Mouse (Mus musculus) T-cell, adult 2 months (primary cell): ENCODE results near the gene Kidins220.
A peak's percentile ranks its signal among the peaks of the same experiment; 100 is the strongest.

Source experiments
- DNase-seq: peaks from one replicate; pipeline ENCODE4 v3.0.0; 2022; ENCODE audit warnings: low spot score

Gene Kidins220

DNA sequence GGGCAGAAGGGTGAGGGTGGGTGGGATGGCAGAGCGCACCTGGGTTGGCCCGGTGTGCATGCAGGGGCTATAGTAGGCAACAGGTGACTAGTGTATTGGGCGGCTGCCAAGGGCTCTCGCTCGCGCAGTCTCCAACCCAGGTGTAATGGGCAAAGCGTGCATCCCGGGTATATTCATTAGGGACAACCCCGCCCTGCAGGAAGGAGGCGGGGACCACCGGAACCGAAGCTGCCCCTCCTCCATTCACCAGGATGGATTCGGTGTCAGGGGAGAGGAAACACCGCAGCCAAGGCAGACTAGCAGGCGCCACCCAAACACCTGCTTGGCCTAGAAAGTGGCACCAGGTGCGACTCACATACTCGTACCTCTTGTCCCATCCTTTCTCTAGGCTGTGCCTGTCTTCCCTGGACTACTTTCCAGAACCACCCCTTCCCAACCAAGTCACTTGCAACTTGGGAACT, 118.1 kb downstream of the Kidins220 start:
- peak; percentile 43 for DNase-seq

DNA sequence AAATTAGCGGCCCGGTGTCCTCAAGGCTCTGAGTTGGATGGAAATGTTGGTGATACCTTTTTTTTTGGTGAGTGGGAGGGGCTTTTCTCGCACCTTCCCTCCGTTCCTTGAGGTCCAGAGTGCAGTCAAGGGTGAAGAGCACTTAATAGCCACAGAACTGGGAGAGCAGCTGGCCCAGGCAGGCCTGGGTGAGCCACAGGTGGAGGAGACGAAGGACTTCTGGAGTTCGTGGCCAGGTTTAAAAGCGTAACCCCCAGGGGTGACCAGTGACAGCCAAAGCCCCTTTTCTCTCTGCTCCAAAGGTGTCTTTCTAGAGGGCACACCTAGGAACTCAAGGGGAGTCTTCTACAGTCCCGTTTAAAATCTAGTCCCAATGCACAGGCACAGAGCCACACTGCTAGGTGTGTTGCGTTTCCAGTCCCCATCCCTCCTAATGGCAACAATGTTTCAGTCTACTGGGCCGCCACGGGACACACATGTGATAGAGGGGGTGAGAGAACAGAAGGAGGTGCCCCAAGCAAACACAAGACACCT, 118.6 kb downstream of the Kidins220 start:
- peak; percentile 9 for DNase-seq

DNA sequence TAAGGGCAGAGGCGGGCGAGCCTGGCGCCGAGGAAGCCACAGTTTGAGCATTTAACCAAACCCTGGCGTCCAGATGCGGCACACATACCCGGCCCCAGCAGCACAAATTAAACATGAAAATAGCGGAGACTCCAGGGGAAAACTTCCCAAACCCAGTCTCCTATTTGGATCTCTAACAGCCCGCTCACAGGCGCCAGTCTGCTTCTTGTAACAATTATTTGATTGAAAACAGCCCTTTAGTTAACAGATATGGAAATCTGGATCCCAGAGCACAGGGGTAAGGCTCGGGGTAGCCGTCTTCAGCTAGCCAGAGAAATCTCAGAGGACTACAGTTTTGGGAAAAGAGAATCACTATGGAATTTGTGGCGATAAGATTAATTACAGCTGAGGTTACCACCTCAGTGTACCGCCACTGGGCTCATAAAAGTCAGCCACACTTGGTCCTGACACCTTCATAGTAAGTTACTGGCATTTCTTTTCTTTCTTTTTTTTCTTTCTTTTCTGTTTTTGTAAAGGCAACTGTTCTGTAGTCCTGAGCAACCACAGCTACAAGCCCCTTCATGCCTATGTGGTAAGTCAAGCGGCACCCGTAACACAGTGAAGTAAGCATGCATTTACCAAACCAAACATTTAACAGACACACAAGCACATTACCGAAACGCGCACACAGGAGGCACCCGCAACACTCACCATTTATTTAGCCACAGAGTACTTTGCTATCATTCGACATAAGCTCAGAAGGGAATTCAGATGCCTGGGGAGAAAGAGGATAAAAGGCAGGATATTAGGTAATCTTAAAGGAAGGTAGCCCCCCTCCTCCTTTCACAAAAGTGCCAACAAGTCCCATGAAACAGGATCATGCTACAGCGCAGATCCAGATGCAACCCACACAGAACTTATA, 120.1 kb downstream of the Kidins220 start:
- DNase-seq = peak; percentile 43

DNA sequence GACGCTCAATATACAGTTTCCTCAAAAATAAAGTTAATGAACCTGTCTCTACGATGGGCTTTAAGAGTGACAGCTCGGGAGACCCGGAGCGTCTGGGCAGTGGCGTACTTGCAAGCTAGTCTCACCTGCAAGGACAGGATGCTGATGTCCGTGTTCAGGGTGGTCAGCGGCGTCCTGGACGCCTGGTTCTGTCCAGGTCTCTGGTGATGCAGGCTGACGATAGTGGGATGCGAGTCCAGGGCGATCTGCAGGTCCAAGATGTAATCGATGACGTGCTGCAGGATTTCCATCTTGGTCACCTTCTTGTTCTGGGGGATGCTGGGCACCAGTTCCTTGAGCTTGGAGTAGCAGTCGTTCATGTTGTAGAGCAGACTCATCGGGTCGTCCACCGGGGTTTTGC, 120.8 kb downstream of the Kidins220 start:
- DNase-seq = peak; percentile 5

DNA sequence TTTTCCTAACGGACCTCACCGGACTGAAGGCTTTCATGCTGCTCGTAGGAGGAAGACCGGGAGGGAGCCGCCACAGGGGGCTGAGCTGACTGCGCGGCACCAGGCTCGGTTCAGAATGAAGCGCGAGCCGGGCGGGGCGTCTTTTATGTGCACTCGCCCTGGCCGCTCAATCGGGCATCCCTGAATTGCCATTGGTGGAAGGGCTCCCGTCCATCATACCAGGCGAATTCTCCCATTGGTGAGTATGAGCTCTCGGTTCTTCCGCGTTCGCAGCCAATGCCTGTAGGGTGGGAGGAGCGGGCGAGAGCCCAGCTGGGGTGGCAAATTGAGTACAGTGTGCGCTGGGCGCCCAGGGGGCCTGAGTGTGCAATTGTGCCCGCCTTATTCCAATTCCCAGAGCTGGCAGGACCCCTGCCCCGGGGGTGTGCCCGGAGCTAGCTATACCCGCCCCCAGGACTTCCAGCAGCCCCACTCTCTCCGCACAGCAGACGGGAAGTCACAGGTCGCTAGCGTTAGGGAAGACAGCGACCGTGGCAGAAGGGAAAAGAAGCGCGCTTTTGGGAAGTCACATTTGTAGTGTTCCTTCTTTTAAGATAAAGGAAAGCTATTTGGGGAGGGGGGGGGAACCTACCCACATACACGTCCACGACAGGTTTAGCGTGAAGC, 121.4 kb downstream of the Kidins220 start:
- peak; percentile 95 for DNase-seq

DNA sequence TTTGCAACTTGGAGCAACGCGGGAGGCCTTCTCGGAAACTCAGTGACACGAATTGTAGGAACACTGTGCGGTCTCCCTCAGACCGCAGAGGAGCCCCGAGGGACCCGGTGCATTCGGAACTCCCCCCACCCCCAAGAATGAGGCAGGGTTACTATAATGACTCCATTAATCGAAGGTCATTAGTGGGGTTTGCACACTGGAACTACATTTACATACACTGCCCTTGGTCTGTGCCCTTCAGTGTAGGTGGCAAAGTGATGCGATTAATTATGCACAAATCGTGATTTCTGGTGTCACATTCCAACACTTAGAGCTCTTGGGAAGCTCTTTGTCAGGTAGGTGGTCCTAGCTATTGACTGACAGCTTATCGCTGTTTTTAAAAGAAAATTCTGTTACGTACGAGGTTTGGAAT, 121.9 kb downstream of the Kidins220 start:
- DNase-seq = no peak

DNA sequence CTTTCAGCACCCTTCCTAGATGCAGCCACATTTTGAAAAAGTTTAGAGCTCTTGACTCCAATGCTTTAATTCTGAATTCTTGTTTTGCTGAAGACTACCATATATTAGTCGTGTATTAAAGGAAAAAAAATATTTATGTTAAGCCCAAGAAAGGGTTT, 122.2 kb downstream of the Kidins220 start, which contains the start of gene Id2:
TSS of gene Id2 (minus strand) at position 89 of the 158 bp plus-strand sequence.
- DNase-seq = no peak

DNA sequence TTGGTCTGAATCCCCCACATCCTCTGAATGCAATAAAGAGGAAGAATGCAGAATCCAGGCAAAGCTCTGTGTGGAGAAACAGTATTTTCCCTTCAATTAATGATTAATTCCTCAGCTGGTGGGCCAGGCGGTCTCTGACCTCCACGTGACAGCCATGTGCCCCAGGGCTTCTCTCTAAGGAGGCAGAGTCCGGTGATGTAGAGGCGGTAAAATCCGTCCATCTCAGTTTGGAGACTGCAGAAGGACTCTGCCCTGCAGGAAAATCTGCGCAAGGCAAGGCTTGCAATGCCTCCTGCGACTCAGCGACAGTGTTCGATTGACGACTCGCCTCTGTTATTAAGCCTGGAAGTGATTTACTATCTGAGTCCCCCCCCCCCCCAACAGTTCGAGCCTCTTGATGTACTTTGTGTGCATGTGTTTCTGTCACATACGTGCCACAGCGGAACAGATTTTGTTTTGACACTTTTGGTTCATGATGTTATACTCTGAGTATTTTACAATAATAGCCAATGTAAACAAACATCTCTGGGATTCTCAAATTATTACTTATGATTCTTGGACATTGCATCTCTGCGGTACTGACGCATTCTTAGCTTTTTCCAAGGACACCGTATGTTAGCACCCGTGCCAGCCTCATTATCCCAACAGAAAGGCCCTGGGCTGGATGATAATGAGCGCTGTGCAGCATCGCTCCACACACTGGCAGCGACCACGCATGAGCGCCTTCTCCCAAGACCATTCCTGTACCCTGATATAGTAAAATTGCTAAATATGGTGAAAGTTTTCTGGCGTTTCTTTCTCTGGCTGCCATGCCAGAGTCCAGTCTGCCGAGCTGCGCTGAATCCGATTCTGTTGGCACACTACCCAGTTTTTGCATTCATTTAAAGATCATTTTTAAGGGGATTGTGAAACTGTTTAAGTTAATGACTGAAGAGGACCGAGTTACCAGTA, 122.8 kb downstream of the Kidins220 start:
- no peak for DNase-seq

DNA sequence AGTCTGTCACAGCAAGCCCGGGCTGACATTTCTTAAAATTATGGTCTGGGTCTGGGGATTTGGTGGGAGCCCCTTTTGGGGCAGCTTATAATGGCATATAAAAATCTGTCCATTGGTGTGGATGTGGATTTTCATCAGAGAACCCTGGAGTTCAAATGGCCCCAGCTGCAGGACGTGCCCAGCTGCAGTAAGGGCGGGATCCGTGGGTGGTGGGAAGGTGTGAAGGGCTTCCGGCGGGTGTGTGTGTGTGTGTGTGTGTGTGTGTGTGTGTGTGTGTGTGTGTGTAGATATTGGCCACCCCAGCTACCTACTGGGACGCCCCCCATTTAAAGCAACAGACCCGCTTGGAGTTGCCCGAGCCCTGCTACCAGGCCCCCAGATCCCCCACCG, 123.4 kb downstream of the Kidins220 start:
- DNase-seq = peak; percentile 58

DNA sequence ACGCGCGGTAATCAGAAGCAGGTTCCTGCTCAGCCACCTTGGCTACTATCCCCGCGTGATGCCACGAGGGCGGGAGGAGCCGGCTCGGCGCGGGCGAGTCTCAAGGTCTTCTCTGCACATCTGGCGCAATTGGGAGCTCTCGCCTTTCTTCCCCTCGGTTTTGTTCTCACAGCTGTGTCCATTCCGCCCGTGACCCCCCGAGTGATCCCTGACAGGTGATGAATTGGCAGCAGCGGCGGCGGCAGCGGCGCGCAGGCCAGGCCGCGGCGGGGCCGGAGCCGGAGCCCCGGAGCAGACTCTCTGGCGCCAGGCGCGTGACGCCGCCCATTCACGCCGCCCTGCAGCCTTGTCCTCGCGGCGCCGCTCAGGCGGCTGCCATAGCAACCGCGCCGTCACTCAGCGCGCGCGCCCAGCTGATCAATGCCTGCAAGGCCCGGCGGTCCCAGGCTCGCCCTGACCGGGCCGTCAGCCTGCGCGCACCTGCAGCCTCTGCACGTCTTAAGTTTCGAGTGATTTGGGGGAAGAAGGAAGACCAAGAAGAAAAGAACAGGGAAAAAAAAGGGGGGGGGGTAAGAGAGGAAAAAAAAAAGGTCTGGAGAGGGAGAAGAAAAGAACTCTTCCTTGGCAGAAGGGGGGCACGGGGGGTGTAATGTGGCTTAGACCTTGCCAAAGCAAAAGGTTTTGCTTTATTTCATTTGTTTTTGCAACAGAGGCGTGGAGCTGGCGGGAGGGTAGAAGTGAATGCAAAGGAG, 124.0 kb downstream of the Kidins220 start:
- peak; percentile 74 for DNase-seq

DNA sequence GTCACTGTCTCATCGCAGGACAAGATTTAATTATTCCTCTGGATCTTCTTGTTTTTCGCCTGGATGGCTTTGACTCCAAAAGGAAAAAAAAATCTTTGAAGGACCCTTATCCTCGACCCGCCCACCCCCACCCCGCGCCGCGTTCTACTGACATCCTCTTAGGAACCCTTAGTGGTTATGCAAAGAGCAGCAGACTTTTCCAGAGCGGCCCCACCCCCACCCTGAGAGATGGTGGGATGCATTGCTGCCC, 124.5 kb downstream of the Kidins220 start:
- no peak for DNase-seq

DNA sequence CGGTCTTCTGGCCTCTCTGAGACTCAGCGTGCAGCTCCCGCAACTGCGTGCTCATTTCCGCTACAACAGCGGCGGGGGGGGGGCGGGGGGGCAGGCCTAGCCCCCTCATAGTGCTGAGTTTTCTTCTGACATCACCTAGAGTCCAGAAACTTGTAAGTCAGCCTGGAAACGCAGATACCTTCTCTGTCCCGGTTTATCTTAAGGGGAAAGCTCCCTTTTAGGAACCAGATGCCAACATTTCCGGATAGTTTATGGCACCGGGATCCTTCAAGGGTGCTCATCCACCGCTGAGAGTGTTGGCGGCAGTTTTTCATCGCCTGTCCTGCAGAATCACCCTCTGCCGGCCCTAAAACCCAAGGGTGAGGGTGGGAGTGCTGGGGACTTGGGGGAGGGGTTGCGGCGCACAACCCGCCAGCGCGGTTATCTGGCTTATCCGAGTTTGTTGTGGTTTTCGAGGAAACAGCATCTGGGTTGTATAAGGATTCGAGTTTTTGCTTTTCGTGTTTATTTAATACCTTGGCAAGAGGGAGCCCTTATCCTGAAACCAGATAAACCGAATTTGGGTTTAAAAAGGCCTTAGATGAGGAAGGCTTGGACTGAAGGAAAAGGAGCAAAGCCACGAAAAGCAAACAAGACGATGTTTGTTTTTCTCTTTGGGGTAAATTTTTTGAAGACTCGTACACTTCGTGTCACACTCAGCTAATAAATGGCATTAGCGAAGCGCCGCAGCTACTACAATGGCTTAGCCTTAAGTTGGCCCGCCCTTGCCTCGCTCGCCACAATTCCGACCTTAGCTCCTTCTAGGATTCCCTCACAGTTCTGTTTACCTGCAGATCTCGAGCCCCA, 125.1 kb downstream of the Kidins220 start:
- DNase-seq = peak; percentile 8

DNA sequence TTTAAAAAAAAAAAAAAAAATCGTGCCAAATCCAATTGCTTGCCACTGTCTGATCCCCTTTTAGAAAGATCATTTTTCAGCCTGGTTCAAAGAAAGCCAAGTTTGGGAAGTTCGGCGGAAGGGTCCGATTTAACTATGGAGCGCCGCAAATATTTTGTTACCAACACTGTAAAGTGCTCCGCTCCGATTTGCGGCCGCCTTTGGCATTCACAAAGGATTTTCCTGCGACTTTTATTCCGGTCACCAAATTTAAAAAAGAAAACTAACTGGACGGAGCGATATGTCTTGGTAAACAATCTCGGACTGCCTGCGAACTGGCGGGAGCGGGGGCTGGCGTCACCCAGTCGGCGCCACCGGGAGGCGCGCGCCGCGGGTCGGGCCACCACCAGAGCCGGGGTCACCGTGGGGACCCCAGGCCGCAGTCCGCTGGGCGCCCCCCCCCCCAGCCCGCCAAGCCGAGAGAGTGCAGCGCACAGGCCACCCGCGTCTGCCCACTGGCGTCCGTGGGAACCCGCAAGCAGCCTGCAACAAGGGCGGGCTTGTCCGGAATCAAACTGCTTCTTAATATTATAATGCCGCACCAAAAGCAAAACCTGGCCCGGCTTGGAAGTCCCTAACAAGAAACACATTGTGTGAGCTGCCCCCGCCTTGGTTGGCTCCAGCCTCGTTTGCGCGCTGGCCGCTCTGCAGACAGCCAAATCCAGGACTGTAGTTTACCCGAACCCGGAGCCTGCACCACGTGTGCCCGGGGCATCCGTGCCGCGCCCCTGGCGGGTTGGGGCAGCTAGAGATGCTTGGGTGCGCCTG, 125.9 kb downstream of the Kidins220 start:
- peak; percentile 13 for DNase-seq

DNA sequence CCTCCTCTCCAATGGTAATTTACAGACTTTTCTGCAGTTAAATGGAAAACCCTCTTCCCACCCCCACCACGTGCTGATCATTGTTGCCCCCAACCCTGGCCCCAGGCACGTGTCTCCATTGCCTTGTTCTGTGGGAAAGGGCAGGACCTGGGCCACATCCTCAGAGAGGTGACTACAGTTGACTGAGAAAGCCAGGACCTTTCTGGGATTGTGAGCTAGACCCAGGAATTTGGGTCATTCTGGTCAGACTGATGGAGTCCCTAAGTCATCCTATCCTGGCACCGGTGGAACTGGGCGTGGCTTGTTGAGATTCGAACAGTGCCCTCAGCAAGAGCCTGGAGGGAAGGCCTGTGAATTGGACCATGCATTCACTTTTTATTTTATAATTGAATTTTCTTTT, 126.7 kb downstream of the Kidins220 start:
- no peak for DNase-seq

DNA sequence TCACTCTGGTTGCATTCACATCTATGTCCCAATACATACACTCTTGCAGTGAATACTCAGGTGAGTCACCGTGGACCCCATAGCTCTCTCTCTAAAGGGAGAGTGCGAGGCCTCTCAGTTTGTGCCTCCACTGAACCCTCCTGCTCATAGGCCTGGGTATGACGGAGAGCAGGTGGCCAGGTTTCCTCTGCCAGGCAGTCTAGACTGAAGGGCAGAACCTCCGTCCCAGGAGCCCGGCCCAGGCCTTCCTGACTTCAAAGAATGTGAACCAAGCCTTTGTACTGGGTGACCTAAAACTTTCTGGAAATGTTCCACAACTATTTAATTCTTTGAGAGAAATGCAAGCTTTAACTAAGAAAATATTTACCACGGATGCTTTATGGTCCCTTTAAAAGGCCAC, 129.2 kb downstream of the Kidins220 start:
- no peak for DNase-seq

DNA sequence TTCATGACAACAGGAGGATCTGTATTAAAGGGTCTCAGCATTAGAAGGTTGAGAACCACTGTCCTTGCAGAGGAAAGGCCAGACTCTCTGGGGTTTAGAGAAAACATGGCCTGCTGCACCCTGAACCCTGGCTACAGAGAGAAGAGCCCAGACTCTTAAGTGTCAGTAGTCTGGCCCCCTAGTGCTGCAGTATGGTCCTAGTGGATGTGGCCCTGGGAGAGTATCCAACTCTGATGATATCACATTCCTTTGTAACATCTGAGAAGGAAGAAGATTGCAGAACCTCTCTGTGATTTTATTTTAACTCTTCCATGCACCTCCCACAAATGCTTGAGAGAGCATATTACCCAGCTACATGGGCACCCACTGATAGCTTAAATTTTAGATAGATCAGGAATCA, 129.8 kb downstream of the Kidins220 start:
- no peak for DNase-seq

DNA sequence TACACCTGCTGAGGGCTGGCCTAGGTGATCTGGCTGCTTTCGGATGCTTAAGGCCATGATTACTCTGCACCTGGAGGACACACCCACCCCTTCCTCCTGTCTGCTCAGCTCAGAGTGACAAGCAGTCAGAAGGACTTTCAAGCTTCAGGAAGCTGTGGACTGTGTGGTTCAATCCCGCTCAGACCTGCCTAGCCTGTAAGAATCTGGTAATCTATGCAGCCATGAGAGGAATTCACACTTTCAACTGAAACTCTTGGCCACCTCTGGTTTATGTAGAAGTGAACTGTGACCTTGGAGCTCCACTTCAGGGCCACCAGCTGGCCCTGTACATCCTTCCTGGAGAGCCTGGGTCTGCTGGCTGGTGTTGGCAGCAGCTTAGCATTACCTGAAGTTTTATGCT, 134.1 kb downstream of the Kidins220 start:
- DNase-seq = no peak

DNA sequence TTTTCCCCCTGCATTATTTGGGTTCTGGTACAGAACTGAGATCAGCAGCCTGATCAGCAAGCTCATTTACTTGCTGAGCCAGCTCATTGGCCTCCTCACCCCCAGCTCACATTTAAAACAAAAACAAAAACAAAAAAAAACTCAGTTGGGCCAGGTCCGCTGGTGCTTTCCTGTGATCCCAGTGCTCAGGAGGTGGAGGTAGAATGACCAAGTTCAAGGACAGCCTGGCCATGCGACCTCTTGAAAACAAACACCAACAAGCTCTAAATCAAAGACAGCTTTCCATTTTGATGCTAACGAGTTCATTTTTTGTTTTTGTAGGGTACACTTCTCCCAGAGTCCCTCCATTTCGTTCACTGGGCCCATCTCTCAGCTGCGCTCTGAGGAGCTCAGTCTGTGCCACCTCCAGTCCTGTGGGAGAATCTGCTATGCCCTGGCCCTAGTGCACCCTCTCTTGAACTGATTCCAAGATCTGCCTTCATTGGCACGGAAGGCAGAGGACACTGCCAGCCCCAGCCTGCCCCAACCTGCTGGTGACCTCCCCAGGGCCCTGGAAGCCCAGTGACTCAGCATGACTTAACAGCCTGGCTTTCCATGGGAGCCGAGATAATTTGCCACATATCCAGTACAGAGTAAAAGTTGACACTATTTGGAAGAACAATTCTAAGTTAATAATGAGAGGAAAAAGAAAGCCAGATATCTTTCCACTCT, 135.4 kb downstream of the Kidins220 start:
- no peak for DNase-seq

DNA sequence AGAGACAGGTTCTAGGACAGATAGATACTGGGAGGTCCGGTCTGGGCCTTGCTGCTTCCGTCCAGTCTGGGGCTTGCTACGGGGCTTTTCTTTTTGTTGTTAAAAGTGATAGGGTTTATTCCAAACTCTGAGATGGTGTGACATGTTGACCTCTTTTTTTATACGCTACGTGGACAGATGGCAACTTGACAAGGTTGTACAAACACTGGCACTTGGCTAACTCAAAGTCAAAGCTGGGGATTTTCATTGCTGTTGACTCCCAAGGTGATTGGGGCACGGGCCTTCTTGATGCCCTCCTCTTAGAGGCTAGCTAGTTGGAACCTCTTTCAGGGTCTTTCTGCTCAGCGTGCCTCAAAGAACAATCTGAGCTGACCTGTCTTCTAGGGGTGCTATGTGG, 136.0 kb downstream of the Kidins220 start:
- no peak for DNase-seq
